Mouse (Mus musculus): ENCODE measurements around the gene H13. TPM values are rescaled to one million over a fixed set of nuclear protein-coding genes. Genes with fewer than 3 reads are reported as not detected.
A peak's percentile ranks its signal among the peaks of the same experiment; 100 is the strongest.

H13 gene
- polyA plus RNA-seq, 1 experiment from 2014 or later, result 59.1 TPM

GRCm38 (mm10) chr2:152728594-152728993 lies 59.3 kb downstream of the H13 start:
- Histone ChIP-seq H3K36me3 (no peaks in the 10 kb centered on the region), H3K4me3 (no peak overlapping the region), H3K27me3 (replicated peaks) (peaks cover 28% of the 10 kb centered on the region), H3K4me1 (peaks cover 48% of the 10 kb centered on the region), H3K9me3 (replicated peaks) (no peaks in the 10 kb centered on the region), H3K9ac (no peak overlapping the region), H3K4me2 (no peak overlapping the region), H3K27ac (peak overlapping the region; percentile 70)
- ATAC-seq, result no peak
- 59% methylated on average over 7 of the region's 7 CpGs for WGBS (ENCODE audit: insufficient replicate concordance)

GRCm38 (mm10) chr2:152729013-152729635 lies 59.9 kb downstream of the H13 start:
- Histone ChIP-seq H3K4me1 (peaks cover 49% of the 10 kb centered on the region), H3K36me3 (no peaks in the 10 kb centered on the region), H3K4me2 (peak overlapping the region; percentile 15), H3K4me3 (no peak overlapping the region), H3K27me3 (replicated peaks) (peaks cover 26% of the 10 kb centered on the region), H3K27ac (peak overlapping the region; percentile 70), H3K9ac (no peak overlapping the region), H3K9me3 (replicated peaks) (no peaks in the 10 kb centered on the region)
- WGBS (ENCODE audit: insufficient replicate concordance), result 28% methylated on average over 8 of the region's 8 CpGs
- ATAC-seq, result no peak; the same call in 1 of the 2 replicates

DNA sequence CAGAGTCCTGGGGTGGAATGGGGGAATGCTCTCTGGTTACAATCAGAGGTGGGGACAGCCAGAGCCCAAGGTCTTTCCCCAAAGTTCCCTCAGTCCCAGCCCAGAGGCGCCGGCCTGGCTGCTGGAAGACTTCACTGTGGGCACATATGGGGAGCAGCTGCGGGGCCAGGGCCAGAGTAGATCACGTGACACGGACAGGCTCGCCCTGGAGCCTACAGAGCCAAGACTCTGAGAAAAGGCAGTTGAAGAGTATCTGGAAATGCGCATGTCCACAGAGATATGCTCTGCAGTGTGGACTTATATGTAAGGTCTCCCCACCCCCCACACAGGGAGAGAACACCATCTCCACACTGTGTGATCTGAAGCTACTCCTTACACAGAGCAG lies 60.4 kb downstream of the H13 start:
- no peak overlapping the region for H3K4me3 ChIP-seq
- H3K27ac ChIP-seq, result peak overlapping the region; percentile 70
- H3K4me1 ChIP-seq, result peaks cover 54% of the 10 kb centered on the region
- H3K9ac ChIP-seq, result no peak overlapping the region
- ATAC-seq, result peak; percentile 62
- H3K27me3 ChIP-seq (replicated peaks), result peaks cover 26% of the 10 kb centered on the region
- H3K4me2 ChIP-seq, result peak overlapping the region; percentile 15
- H3K9me3 ChIP-seq (replicated peaks), result no peaks in the 10 kb centered on the region
- no peaks in the 10 kb centered on the region for H3K36me3 ChIP-seq
- WGBS (ENCODE audit: insufficient replicate concordance), result 18% methylated on average over 7 of the region's 7 CpGs

DNA sequence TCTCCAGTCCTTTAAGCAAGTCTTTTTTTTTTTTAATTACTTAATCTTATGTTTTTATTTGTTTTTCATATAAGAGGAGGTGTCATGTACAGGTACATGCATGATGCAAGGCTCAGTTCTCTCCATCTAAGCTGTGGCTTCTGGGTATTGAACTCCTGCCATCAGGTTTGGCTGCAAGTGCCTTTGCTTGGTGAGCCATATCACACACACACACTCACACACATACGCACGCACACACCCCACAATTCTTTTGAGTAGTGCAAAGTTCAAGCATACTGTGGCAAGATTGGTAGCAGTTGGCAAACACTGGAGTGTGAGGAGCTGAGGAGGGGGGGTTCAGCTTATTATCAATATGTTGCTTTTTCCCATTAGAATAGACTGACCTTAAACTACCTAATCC lies 63.9 kb downstream of the H13 start:
- no peak overlapping the region for H3K4me2 ChIP-seq
- no peaks in the 10 kb centered on the region for H3K9me3 ChIP-seq (replicated peaks)
- no peak overlapping the region for H3K9ac ChIP-seq
- H3K4me3 ChIP-seq, result no peak overlapping the region
- 0 out of 2 replicates have a peak, but pooled peaks cover 4% of the 10 kb centered on the region for H3K36me3 ChIP-seq
- peaks cover 17% of the 10 kb centered on the region for H3K27me3 ChIP-seq (replicated peaks)
- H3K4me1 ChIP-seq, result peaks cover 73% of the 10 kb centered on the region
- H3K27ac ChIP-seq, result no peak overlapping the region
- no peak for ATAC-seq
- WGBS (ENCODE audit: insufficient replicate concordance), result 57% methylated on average over 2 of the region's 2 CpGs

GRCm38 (mm10) chr2:152734501-152734900 lies 65.2 kb downstream of the H13 start:
- H3K36me3 ChIP-seq, result 0 out of 2 replicates have a peak, but pooled peaks cover 4% of the 10 kb centered on the region
- no peaks in the 10 kb centered on the region for H3K9me3 ChIP-seq (replicated peaks)
- H3K9ac ChIP-seq, result peak overlapping the region; percentile 37; the same call in 1 of the 2 replicates
- ATAC-seq, result no peak
- peak overlapping the region; percentile 67 for H3K4me3 ChIP-seq
- H3K4me2 ChIP-seq, result peak overlapping the region; percentile 96
- 0 out of 2 replicates have a peak overlapping the region, but pooled peaks have one; percentile 13 for H3K27ac ChIP-seq
- peaks cover 73% of the 10 kb centered on the region for H3K4me1 ChIP-seq
- H3K27me3 ChIP-seq (replicated peaks), result peaks cover 17% of the 10 kb centered on the region
- WGBS (ENCODE audit: insufficient replicate concordance), result 23% methylated on average over 10 of the region's 10 CpGs

- WGBS (ENCODE audit: insufficient replicate concordance), result 2% methylated on average over 28 of the region's 28 CpGs
- peak overlapping the region; percentile 67 for H3K4me3 ChIP-seq
- no peaks in the 10 kb centered on the region for H3K9me3 ChIP-seq (replicated peaks)
- H3K4me2 ChIP-seq, result peak overlapping the region; percentile 96
- H3K4me1 ChIP-seq, result peaks cover 73% of the 10 kb centered on the region
- ATAC-seq, result peak; percentile 36
- H3K27me3 ChIP-seq (replicated peaks), result peaks cover 17% of the 10 kb centered on the region
- peak overlapping the region; percentile 30; the same call in 1 of the 2 replicates for H3K27ac ChIP-seq
- H3K36me3 ChIP-seq, result 0 out of 2 replicates have a peak, but pooled peaks cover 4% of the 10 kb centered on the region
- peak overlapping the region; percentile 37 for H3K9ac ChIP-seq
Measured at GRCm38 (mm10) chr2:152734984-152735383, 65.7 kb downstream of the H13 start.

GRCm38 (mm10) chr2:152736090-152736601 lies 66.9 kb downstream of the H13 start, which contains the start of gene Id1:
Id1 (plus strand) TSS chr2:152736251.
- peak; percentile 81 for ATAC-seq
- peaks cover 80% of the 10 kb centered on the region for H3K4me1 ChIP-seq
- WGBS (ENCODE audit: insufficient replicate concordance), result under 1% methylated on average over 28 of the region's 28 CpGs

GRCm38 (mm10) chr2:152736748-152737147 lies 67.5 kb downstream of the H13 start:
- Histone ChIP-seq H3K4me1 (peaks cover 86% of the 10 kb centered on the region), H3K36me3 (0 out of 2 replicates have a peak, but pooled peaks cover 4% of the 10 kb centered on the region), H3K27me3 (replicated peaks) (peaks cover 17% of the 10 kb centered on the region), H3K9me3 (replicated peaks) (no peaks in the 10 kb centered on the region), H3K4me3 (peak overlapping the region; percentile 67), H3K27ac (peak overlapping the region; percentile 90), H3K4me2 (peak overlapping the region; percentile 96), H3K9ac (peak overlapping the region; percentile 81)
- ATAC-seq, result peak; percentile 30; the same call in 1 of the 2 replicates
- WGBS (ENCODE audit: insufficient replicate concordance), result 2% methylated on average over 22 of the region's 22 CpGs

More at GRCm38 (mm10) chr2:152736090-152736601, 66.9 kb downstream of the H13 start, which contains the start of gene Id1:
- H3K4me2 ChIP-seq, result peak within 1 kb of the TSS; percentile 96
- H3K27me3 ChIP-seq (replicated peaks), result peaks cover 17% of the 10 kb centered on the region
- H3K4me3 ChIP-seq, result peak within 1 kb of the TSS; percentile 67
- peak within 1 kb of the TSS; percentile 90 for H3K27ac ChIP-seq
- peak within 1 kb of the TSS; percentile 81 for H3K9ac ChIP-seq
- H3K9me3 ChIP-seq (replicated peaks), result no peaks in the 10 kb centered on the region
- 0 out of 2 replicates have a peak, but pooled peaks cover 4% of the 10 kb centered on the region for H3K36me3 ChIP-seq

DNA sequence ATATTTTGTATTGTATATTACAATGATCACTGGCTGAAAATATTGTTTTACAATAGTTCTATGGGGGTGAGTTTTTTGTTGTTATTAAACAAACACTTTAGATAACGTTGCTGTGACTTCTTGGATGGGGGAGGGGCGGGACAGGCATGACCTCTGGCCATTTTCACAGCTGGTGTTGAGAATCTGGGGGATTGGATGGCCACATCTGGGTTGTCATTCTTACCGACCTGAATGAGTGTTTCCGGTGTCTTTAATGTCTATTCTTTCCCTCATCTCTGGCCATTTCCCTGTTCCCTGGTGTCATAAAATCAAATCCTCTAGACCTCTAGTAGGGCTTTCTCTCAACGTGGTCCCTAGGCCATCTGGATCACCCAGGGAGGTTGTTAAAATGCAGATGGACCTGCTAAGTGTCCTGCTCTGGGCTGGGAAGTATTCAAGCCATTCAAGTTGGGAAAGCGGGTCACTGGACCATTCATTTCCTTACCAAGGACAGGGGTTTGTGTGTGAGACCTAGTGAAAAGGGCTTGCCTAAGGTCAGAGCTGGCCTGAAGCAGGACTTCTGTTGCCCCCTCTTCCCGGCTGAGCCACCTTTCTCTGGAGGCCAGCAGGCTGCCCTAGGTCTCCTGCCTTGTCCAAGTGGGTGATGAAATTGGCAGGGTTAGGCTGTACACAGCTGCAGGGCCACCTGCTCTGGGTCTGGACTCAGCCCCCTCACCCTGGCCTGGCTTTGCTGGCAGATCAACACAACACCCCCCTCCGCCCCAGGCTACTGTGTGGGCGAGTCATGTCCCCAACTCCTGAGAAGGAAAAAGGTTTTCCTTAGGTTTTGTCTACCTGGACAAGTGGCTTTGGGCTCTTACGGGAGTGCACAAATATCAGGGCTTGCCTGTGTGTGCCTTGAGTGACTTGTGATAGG lies 68.3 kb downstream of the H13 start:
- peak overlapping the region; percentile 90 for H3K27ac ChIP-seq
- peak overlapping the region; percentile 96 for H3K4me2 ChIP-seq
- peak overlapping the region; percentile 81 for H3K9ac ChIP-seq
- no peaks in the 10 kb centered on the region for H3K9me3 ChIP-seq (replicated peaks)
- H3K4me3 ChIP-seq, result peak overlapping the region; percentile 67
- H3K27me3 ChIP-seq (replicated peaks), result peaks cover 17% of the 10 kb centered on the region
- no peak for ATAC-seq
- WGBS (ENCODE audit: insufficient replicate concordance), result 11% methylated on average over 10 of the region's 10 CpGs
- peaks cover 94% of the 10 kb centered on the region for H3K4me1 ChIP-seq
- 0 out of 2 replicates have a peak, but pooled peaks cover 4% of the 10 kb centered on the region for H3K36me3 ChIP-seq

- ATAC-seq, result no peak
- 38% methylated on average over 2 of the region's 2 CpGs for WGBS (ENCODE audit: insufficient replicate concordance)
- Histone ChIP-seq H3K9ac (peak overlapping the region; percentile 81), H3K27me3 (replicated peaks) (peaks cover 17% of the 10 kb centered on the region), H3K4me1 (peaks cover 96% of the 10 kb centered on the region), H3K4me2 (peak overlapping the region; percentile 96), H3K27ac (peak overlapping the region; percentile 90), H3K36me3 (0 out of 2 replicates have a peak, but pooled peaks cover 4% of the 10 kb centered on the region), H3K4me3 (peak overlapping the region; percentile 67), H3K9me3 (replicated peaks) (no peaks in the 10 kb centered on the region)
Measured at GRCm38 (mm10) chr2:152738341-152738740, 69.1 kb downstream of the H13 start.

- H3K4me2 ChIP-seq, result peak overlapping the region; percentile 96
- peak overlapping the region; percentile 70 for H3K9ac ChIP-seq
- peak overlapping the region; percentile 60 for H3K4me3 ChIP-seq
- peak overlapping the region; percentile 90 for H3K27ac ChIP-seq
- H3K27me3 ChIP-seq (replicated peaks), result peaks cover 13% of the 10 kb centered on the region
- peaks cover 87% of the 10 kb centered on the region for H3K4me1 ChIP-seq
- no peaks in the 10 kb centered on the region for H3K9me3 ChIP-seq (replicated peaks)
- H3K36me3 ChIP-seq, result 0 out of 2 replicates have a peak, but pooled peaks cover 4% of the 10 kb centered on the region
- ATAC-seq, result peak; percentile 56
- 3% methylated on average over 35 of the region's 36 CpGs for WGBS (ENCODE audit: insufficient replicate concordance)
Measured at GRCm38 (mm10) chr2:152739031-152739841, 70.0 kb downstream of the H13 start.
